Mouse (Mus musculus): ENCODE results near the gene Gpr3. TPM values are rescaled to one million over a fixed set of nuclear protein-coding genes. Genes with fewer than 3 reads are reported as not detected.

The Gpr3 gene
- polyA plus RNA-seq, 1 experiment from 2014 or later, result not detected

DNA sequence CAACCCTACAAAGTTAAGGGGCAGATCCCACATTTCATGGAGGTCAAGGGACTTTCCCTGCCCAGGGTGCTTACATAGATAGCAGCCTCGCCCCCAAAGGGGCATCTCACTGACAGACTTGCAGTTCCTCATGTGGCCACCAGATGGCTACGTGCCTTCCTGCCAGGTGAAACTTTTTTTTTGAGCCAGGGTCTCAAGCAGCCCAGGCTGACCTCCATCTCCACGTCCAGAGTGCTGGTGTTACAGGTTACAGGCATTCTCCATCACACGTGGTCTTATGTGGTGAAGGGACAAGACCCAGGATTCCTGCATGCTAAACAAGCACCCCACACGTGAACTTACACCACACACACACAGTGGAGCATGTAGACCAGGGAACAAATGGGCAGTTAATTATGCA, 5.3 kb upstream of the Gpr3 start:
- whole genome bisulfite sequencing (ENCODE audit: missing documents), result 21% methylated on average over 5 of the region's 5 CpGs
- Histone ChIP-seq H3K36me3 (ENCODE audit: inconsistent target) (no peaks in the 10 kb centered on the region), H3K4me3 (ENCODE audit: inconsistent target) (no peak overlapping the region)

DNA sequence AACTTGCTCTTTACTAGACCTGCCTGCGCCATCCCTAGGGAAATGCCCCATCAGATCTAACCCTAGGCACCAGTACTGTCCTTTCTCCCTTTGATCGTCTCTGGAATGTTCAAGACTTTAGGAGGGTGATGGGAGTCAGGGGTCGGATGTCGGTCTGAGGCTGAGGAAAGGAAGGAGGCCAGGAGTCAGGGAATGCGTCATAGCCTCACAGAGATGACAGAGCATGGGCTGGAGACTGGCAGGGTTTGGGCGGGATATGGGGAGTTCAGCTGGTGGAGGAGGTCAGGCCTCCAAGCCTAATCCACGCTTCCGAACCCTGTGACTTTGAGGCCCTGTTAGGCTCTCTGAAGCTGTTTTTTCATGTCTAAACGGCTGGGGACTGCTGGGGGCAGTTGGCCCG, 1.3 kb upstream of the Gpr3 start:
- Histone ChIP-seq H3K27ac (no peak overlapping the region), H3K4me3 (ENCODE audit: inconsistent target) (no peak overlapping the region), H3K36me3 (ENCODE audit: inconsistent target) (no peaks in the 10 kb centered on the region), H3K79me2 (ENCODE audit: inconsistent target) (no peaks in the 10 kb centered on the region)
- WGBS (ENCODE audit: missing documents), result 77% methylated on average over 10 of the region's 10 CpGs

More for the DNA sequence above, 5.3 kb upstream of the Gpr3 start:
- no peak overlapping the region for H3K27ac ChIP-seq
- H3K79me2 ChIP-seq (ENCODE audit: inconsistent target), result no peaks in the 10 kb centered on the region

GRCm38 (mm10) chr4:133213268-133213590, 893 bp upstream of the Gpr3 start:
- no peak overlapping the region for H3K4me3 ChIP-seq (ENCODE audit: inconsistent target)
- no peaks in the 10 kb centered on the region for H3K36me3 ChIP-seq (ENCODE audit: inconsistent target)
- WGBS (ENCODE audit: missing documents), result 8% methylated on average over 9 of the region's 9 CpGs
- no peak overlapping the region for H3K27ac ChIP-seq
- no peaks in the 10 kb centered on the region for H3K79me2 ChIP-seq (ENCODE audit: inconsistent target)

- no peaks in the 10 kb centered on the region for H3K36me3 ChIP-seq (ENCODE audit: inconsistent target)
- no peak overlapping the region for H3K27ac ChIP-seq
- 2% methylated on average over 44 of the region's 44 CpGs for WGBS (ENCODE audit: missing documents)
- no peak overlapping the region for H3K4me3 ChIP-seq (ENCODE audit: inconsistent target)
- H3K79me2 ChIP-seq (ENCODE audit: inconsistent target), result no peaks in the 10 kb centered on the region
These were observed 379 bp upstream of the Gpr3 start for GRCm38 (mm10) chr4:133212562-133213267.

- H3K4me3 ChIP-seq (ENCODE audit: inconsistent target), result no peak overlapping the region
- 96% methylated on average over 19 of the region's 19 CpGs for WGBS (ENCODE audit: missing documents)
These were observed 1.4 kb downstream of the Gpr3 start for GRCm38 (mm10) chr4:133210788-133211390.

DNA sequence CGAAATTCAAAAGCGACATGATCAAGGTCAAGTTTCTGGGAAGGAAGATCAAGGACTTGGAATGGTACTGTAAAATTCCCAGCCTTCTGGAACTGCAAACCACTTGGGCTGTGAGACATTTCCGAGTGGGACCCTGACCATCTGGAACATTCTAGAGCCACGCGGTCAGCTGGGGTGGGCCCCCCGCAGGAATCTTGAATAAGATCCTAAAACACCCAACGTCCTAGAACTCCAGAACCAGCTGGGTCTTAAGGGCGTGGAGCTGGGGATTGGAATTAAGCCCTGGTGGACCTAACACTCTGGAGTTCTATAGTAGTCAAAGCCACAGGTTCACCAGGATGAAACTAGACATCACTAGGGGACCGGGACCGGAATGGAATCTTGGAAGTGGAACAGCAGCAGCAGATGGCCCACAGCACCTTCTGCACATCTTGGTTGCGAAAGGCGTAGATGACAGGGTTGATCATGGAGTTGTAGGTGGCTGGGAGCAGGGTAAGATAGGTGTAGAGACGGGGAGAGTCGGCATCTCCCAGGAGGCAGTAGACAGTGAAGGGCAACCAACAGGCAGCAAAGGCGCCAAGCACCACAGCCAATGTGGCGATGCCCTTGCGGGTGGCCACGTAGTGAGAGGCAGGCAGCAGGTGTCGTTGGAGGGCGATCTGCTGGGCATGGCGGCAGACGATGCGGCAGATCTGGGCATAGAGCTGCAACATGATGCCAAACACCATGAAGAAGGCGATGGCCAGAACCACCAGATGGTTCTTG, 2.1 kb downstream of the Gpr3 start:
- Histone ChIP-seq H3K79me2 (ENCODE audit: inconsistent target) (no peaks in the 10 kb centered on the region), H3K36me3 (ENCODE audit: inconsistent target) (no peaks in the 10 kb centered on the region), H3K27ac (no peak overlapping the region), H3K4me3 (ENCODE audit: inconsistent target) (no peak overlapping the region)
- WGBS (ENCODE audit: missing documents), result 94% methylated on average over 24 of the region's 24 CpGs

More at GRCm38 (mm10) chr4:133210788-133211390, 1.4 kb downstream of the Gpr3 start:
- no peaks in the 10 kb centered on the region for H3K79me2 ChIP-seq (ENCODE audit: inconsistent target)
- H3K36me3 ChIP-seq (ENCODE audit: inconsistent target), result no peaks in the 10 kb centered on the region
- H3K27ac ChIP-seq, result no peak overlapping the region

- 7% methylated on average over 11 of the region's 11 CpGs for WGBS (ENCODE audit: missing documents)
- Histone ChIP-seq H3K27ac (no peak overlapping the region), H3K79me2 (ENCODE audit: inconsistent target) (no peaks in the 10 kb centered on the region), H3K36me3 (ENCODE audit: inconsistent target) (no peaks in the 10 kb centered on the region), H3K4me3 (ENCODE audit: inconsistent target) (no peak overlapping the region)
These were observed 3.0 kb downstream of the Gpr3 start for GRCm38 (mm10) chr4:133209366-133209765.

- no peak overlapping the region for H3K4me3 ChIP-seq (ENCODE audit: inconsistent target)
- no peaks in the 10 kb centered on the region for H3K79me2 ChIP-seq (ENCODE audit: inconsistent target)
- 89% methylated on average over 7 of the region's 7 CpGs for WGBS (ENCODE audit: missing documents)
- H3K36me3 ChIP-seq (ENCODE audit: inconsistent target), result no peaks in the 10 kb centered on the region
- no peak overlapping the region for H3K27ac ChIP-seq
These were observed 8.0 kb downstream of the Gpr3 start for GRCm38 (mm10) chr4:133204379-133204778.

DNA sequence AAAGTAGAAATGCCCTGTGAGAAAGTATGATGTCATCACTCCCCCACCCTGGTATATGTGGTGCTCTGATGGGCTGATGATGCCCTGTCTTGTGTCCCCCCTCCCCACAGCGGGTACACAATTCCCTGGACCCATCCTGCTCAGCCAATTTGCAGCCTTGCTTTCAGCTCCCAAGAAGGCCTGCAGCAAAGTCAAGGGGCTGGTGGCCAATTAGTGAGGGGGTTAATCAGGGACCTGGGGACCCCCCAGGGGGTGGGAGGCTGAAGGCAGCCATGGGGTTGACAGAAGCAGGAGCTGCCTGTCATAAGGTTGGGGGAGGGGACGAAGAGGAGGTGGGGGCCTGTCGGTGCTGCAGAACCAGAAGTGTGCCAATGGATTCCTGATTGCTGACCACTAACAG, 8.7 kb downstream of the Gpr3 start:
- H3K4me3 ChIP-seq (ENCODE audit: inconsistent target), result no peak overlapping the region
- H3K36me3 ChIP-seq (ENCODE audit: inconsistent target), result no peaks in the 10 kb centered on the region
- H3K79me2 ChIP-seq (ENCODE audit: inconsistent target), result no peaks in the 10 kb centered on the region
- no peak overlapping the region for H3K27ac ChIP-seq
- 67% methylated on average over 3 of the region's 3 CpGs for WGBS (ENCODE audit: missing documents)

GRCm38 (mm10) chr4:133202254-133202653, 10.1 kb downstream of the Gpr3 start:
- Histone ChIP-seq H3K27ac (no peak overlapping the region), H3K79me2 (ENCODE audit: inconsistent target) (no peaks in the 10 kb centered on the region), H3K4me3 (ENCODE audit: inconsistent target) (no peak overlapping the region), H3K36me3 (ENCODE audit: inconsistent target) (no peaks in the 10 kb centered on the region; the same call in 1 of the 2 replicates)
- WGBS (ENCODE audit: missing documents), result 92% methylated on average over 3 of the region's 3 CpGs

DNA sequence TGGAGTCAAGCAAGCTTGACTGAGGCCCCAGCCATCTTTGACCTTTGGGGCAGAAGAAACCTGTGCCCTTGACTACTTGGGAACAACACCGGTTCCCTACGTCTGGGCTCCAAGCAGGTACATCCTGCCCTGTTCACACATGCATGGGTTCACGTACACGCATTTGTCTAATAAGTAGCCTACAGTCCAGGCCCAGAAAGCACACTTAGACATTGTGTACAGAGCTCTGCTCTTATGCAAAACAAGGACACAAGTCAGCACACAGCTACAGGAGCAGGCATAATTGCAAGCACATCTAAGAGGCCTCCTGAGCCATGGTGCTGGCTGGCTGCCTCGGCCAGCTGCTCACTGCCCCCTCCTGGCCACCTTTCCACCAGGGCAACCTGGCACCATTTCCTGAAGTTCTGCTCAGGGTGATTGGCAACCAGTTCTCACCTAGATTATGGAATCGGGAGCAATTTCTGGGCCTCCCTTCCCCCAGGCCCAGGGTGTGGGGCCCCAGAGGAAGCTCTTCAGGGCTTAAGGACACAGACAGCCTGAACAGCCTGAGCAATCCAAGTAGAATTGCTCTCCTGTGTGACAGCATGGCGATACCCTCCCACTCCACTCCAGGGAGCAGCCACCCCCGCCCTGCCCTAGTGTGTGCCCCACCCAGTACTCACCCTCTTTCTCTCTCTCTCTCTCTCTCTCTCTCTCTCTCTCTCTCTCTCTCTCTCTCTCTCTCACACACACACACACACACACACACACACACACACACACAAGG, 11.1 kb downstream of the Gpr3 start:
- Histone ChIP-seq H3K27ac (no peak overlapping the region), H3K79me2 (ENCODE audit: inconsistent target) (no peaks in the 10 kb centered on the region), H3K36me3 (ENCODE audit: inconsistent target) (peaks cover 9% of the 10 kb centered on the region), H3K4me3 (ENCODE audit: inconsistent target) (no peak overlapping the region)
- WGBS (ENCODE audit: missing documents), result 70% methylated on average over 7 of the region's 8 CpGs

DNA sequence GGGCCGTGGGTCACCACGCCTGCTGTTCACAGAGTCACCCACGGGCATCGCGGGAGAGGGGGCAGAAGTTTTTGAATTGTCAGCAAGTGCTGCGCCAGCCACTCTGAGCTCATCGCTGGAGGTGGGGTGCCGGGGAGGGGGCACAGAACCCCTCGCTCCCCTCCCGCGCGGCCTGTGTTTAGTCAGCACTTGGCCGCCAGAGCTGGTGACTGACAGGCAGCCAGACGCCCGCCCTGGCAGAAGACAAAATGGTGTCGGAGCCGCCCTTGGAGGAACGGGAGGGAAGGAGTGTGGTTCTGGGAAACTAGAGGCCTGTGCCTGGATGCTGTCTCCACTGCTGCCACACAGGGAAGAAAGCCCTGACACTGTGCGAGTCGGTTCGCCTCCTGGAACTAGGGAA, 12.0 kb downstream of the Gpr3 start:
- Histone ChIP-seq H3K4me3 (ENCODE audit: inconsistent target) (no peak overlapping the region), H3K36me3 (ENCODE audit: inconsistent target) (peaks cover 18% of the 10 kb centered on the region), H3K27ac (no peak overlapping the region), H3K79me2 (ENCODE audit: inconsistent target) (no peaks in the 10 kb centered on the region)
- 79% methylated on average over 19 of the region's 21 CpGs for WGBS (ENCODE audit: missing documents)

- Histone ChIP-seq H3K36me3 (ENCODE audit: inconsistent target) (peaks cover 24% of the 10 kb centered on the region), H3K27ac (no peak overlapping the region), H3K4me3 (ENCODE audit: inconsistent target) (no peak overlapping the region), H3K79me2 (ENCODE audit: inconsistent target) (no peaks in the 10 kb centered on the region)
- 88% methylated on average over 6 of the region's 6 CpGs for WGBS (ENCODE audit: missing documents)
These were observed 12.6 kb downstream of the Gpr3 start for GRCm38 (mm10) chr4:133199743-133200142.

DNA sequence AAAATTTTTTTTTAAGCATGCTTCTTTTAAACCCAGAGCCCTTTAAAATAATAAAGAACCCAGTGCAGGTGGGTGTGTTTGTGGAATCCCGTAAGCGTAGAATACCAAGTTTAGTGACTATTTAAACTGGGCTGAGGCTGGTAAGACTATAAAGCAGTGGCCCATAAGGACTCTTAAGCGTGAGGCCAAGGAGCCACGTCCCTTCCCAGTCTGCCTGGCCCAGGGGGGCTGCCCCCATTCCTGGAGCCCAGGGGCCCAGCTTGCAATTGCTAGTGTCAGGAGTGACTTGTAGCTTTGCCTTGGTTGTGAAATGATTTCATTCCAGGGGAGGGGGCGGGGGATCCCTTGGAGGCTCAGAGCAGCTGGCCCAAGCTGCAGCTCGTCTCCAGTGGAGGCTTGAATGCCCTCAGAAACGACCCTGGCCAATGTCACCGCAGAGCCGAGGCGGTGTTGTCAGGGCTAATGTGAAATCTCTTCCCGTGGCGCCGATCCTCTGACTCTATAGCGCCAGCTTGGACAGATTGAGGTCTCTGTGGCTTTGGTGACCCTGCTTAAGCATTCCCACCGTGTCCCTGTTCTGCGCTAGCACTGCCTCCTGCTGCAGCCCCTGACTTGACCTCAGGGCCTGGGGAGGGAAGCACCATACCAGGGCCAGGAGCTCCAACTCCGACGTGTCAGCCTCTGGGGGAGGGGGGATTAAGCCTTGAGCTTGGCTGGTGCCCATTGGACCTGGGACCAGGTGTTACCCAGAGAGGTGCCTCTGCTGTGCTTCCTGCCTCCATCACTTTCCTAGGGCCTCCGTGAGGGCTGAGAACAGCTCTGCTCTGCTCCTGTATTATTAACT, 13.8 kb downstream of the Gpr3 start:
- Histone ChIP-seq H3K27ac (no peak overlapping the region), H3K79me2 (ENCODE audit: inconsistent target) (no peaks in the 10 kb centered on the region), H3K4me3 (ENCODE audit: inconsistent target) (no peak overlapping the region), H3K36me3 (ENCODE audit: inconsistent target) (peaks cover 34% of the 10 kb centered on the region)
- WGBS (ENCODE audit: missing documents), result 87% methylated on average over 19 of the region's 19 CpGs

Measured in macrophage (primary cell).